Mouse (Mus musculus) kidney, embryonic 16.5 days (tissue): Measurements from ENCODE around the gene Bglap. TPM values are rescaled to one million over a fixed set of nuclear protein-coding genes. Genes with fewer than 3 reads are reported as not detected.

ENCODE experiments used
- ATAC-seq: fragments of 200-750 bp; cut with Nextera tagmentation; 2 replicates; pipeline ENCODE4 v1.8.0; 2017; ENCODE audit warnings: moderate TSS enrichment; ENCODE audit not compliant: low FRiP score, low TSS enrichment
- H3K27ac ChIP-seq: fragments of 300-500 bp; sonication (generic); 2 replicates; pipeline ENCODE4 v1.5.1; 2014; ENCODE audit warnings: low read length
- H3K27me3 ChIP-seq: fragments of 300-500 bp; sonication (generic); 2 replicates; pipeline ENCODE4 v1.6.1; 2014; ENCODE audit warnings: low read length, control low read depth, mixed read lengths; ENCODE audit not compliant: insufficient read depth
- H3K36me3 ChIP-seq: fragments of 300-500 bp; sonication (generic); 2 replicates; pipeline ENCODE4 v1.6.1; 2014; ENCODE audit warnings: low read length, control low read depth, mixed read lengths; ENCODE audit not compliant: insufficient read depth
- H3K4me1 ChIP-seq: fragments of 300-500 bp; sonication (generic); 2 replicates; pipeline ENCODE4 v1.6.1; 2014; ENCODE audit warnings: low read length, control low read depth, mixed read lengths; ENCODE audit not compliant: insufficient read depth
- H3K4me2 ChIP-seq: fragments of 300-500 bp; sonication (generic); replicated peaks from 2 replicates; pipeline ENCODE4 v1.6.1; 2014; ENCODE audit warnings: low read depth, low read length
- H3K4me3 ChIP-seq: fragments of 300-500 bp; sonication (generic); 2 replicates; pipeline ENCODE4 v1.5.1; 2014; ENCODE audit warnings: mild to moderate bottlenecking, low read length
- H3K9ac ChIP-seq: fragments of 300-500 bp; sonication (generic); replicated peaks from 2 replicates; pipeline ENCODE4 v1.6.1; 2014; ENCODE audit warnings: low read length
- H3K9me3 ChIP-seq: fragments of 300-500 bp; sonication (generic); 2 replicates; pipeline ENCODE4 v1.6.1; 2016; ENCODE audit warnings: low read length, control low read depth
- WGBS: fragments of 180-500 bp; shearing (Covaris S2); extraction: QIAGEN DNeasy Blood & Tissue Kit; methylation state at CpG from one replicate; pipeline ENCODE4 v1.1.7; 2014; 5-methylcytosine and 5-hydroxymethylcytosine counted together
- polyA plus RNA-seq: library from polyadenylated mRNA; unstranded; fragments of >200 nt; fragmentation: Nextera tagmentation; extraction: Ambion mirVana; gene quantifications from 2 replicates; pipeline ENCODE4 v1.2.1, GENCODE M21; 2015

Gene Bglap
- polyA plus RNA-seq, 1 experiment from 2014 or later: 0.56 TPM

DNA sequence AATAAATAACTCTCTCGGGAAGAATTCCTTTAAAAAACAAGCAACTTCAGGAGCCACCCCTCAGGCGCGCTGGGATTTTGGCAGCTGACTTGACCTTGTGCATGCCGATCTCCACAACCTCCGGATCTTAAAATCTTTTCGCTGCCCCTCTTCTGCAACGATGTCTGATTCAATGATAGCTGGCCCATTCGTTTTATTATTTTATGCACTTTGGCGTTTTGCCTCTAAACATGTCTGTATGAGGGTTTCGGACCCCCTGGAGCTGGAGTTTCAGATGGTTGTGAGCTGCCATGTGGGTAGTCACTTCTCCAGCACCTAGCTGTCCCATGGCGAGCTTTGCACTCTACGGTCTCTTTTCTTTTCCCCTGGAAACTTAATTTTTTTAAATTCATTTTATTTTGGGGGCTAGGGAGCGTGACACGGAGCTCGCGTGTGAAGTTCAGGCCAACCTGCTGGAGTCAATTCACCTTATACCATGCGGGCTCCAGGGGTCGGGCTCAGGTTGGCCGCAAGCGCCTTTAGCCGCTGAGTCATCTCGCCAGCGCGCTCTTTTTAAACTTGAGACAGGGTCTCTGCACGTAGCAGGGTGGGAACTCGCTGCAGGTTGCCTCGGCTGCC, 48.7 kb downstream of the Bglap start:
- under 1% methylated on average over 27 of the region's 27 CpGs for WGBS
- ATAC-seq: peak; percentile 59; the same call in 1 of the 2 replicates
- H3K4me2 ChIP-seq: peak overlapping the region; percentile 69

DNA sequence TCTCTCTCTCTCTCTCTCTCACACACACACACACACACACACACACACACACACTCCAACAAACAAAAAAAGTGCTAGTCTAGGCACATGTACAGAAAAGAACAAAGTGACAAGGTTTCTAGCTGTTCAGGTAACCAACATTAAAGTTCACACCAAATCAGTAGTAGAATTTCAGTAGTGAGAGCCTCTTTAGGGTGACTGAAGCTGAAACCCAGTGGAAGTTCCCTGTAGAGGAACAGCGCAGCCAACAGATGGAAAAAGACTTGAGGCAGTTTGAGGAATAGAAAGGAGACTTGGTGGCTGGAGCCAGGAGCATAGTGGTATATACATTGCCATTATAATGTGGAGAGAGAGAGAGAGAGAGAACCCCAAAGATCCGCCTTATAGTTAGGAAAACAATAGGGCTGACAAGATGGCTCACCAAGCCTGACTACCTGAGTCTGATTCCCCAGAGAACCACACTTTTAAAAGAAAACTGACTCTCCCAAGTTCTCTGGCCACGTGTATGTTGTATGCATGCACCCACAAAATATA, 49.3 kb downstream of the Bglap start:
- H3K27me3 ChIP-seq: no peaks in the 10 kb centered on the region
- peaks cover 28% of the 10 kb centered on the region for H3K4me1 ChIP-seq
- ATAC-seq: no peak
- H3K36me3 ChIP-seq: no peaks in the 10 kb centered on the region
- H3K27ac ChIP-seq: peak overlapping the region; percentile 97
- H3K4me3 ChIP-seq: peak overlapping the region; percentile 87
- peak overlapping the region; percentile 80 for H3K9ac ChIP-seq
- WGBS: 32% methylated on average over 3 of the region's 3 CpGs
- no peaks in the 10 kb centered on the region for H3K9me3 ChIP-seq
- H3K4me2 ChIP-seq: peak overlapping the region; percentile 69

More for the DNA sequence above, 48.7 kb downstream of the Bglap start:
- Histone ChIP-seq H3K27me3 (no peaks in the 10 kb centered on the region), H3K9ac (peak overlapping the region; percentile 80), H3K4me1 (peaks cover 28% of the 10 kb centered on the region), H3K4me3 (peak overlapping the region; percentile 87), H3K36me3 (no peaks in the 10 kb centered on the region), H3K9me3 (no peaks in the 10 kb centered on the region), H3K27ac (peak overlapping the region; percentile 97)

DNA sequence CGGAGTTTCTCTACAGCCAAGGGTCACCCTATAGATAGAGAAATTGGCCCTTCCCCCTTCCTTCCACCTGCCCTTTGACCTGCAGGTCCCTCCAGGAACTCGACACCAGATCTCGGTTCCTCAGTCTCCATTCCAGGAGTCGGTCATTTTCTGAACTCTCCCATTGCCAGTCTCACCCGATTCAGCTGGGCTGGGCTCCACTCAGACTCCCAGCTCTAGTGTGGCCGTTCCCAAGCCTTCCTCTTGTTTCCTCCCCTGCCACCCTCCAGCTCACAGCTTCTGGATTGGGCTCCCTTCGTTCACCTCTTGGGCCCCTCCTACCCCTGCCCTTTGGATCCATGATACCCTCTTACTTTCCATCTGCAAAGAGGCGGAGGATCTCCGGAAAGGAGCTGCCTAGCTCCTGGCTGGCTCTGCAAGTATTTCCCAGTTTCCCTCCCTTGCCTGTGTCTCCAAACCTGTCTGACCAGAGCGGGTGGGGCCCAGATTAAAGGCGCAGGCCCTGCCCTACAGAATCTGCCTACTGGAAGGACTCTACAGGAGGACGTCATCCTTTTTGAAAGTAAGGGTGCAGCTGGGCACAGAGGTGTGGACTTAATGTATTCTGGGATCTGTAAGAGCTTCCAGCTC, 50.1 kb downstream of the Bglap start:
- no peaks in the 10 kb centered on the region for H3K27me3 ChIP-seq
- H3K9ac ChIP-seq: peak overlapping the region; percentile 60
- peak overlapping the region; percentile 69 for H3K4me2 ChIP-seq
- H3K4me3 ChIP-seq: peak overlapping the region; percentile 27
- WGBS: 40% methylated on average over 12 of the region's 12 CpGs
- H3K9me3 ChIP-seq: no peaks in the 10 kb centered on the region
- H3K27ac ChIP-seq: peak overlapping the region; percentile 52; the same call in 1 of the 2 replicates
- no peak for ATAC-seq
- no peaks in the 10 kb centered on the region for H3K36me3 ChIP-seq
- peaks cover 28% of the 10 kb centered on the region for H3K4me1 ChIP-seq

Other genes starting within 250 kb of the Bglap start
- gene Mef2d, start 242.1 kb downstream of the Bglap start, polyA plus RNA-seq: 16.9 and 20.2 TPM in 2 replicates
- 11.5 and 13.5 TPM in 2 replicates for gene Rhbg, start 129.8 kb downstream of the Bglap start, polyA plus RNA-seq
- gene Gm38392, start 97.3 kb downstream of the Bglap start, polyA plus RNA-seq: 0.15 and 2.2 TPM in 2 replicates
- 12.3 and 15.3 TPM in 2 replicates for gene Tsacc, start 87.5 kb downstream of the Bglap start, polyA plus RNA-seq
- 575 and 599 TPM in 2 replicates for gene Cct3, start 87.3 kb downstream of the Bglap start, polyA plus RNA-seq
- 273 and 278 TPM in 2 replicates for gene Glmp, start 59.4 kb downstream of the Bglap start, polyA plus RNA-seq
- 7.8 and 7.9 TPM in 2 replicates for gene Tmem79, start 48.3 kb downstream of the Bglap start, polyA plus RNA-seq
- 54.7 and 61.8 TPM in 2 replicates for gene Smg5, start 48.2 kb downstream of the Bglap start, polyA plus RNA-seq
- 19.1 and 22.1 TPM in 2 replicates for gene Paqr6, start 19.9 kb downstream of the Bglap start, polyA plus RNA-seq
- gene Bglap3, start 11.7 kb downstream of the Bglap start, polyA plus RNA-seq: 0.22 and 0.71 TPM in 2 replicates
- not detected in 2 replicates for gene Bglap2, start 5.8 kb downstream of the Bglap start, polyA plus RNA-seq
- 144 and 152 TPM in 2 replicates for gene Pmf1, start 25.9 kb upstream of the Bglap start, polyA plus RNA-seq
- gene Slc25a44, start 40.7 kb upstream of the Bglap start, polyA plus RNA-seq: 21.7 and 22.2 TPM in 2 replicates
- gene Sema4a, start 76.7 kb upstream of the Bglap start, polyA plus RNA-seq: 19.6 and 25.3 TPM in 2 replicates
- gene Lmna, start 125.5 kb upstream of the Bglap start, polyA plus RNA-seq: 89.9 and 100 TPM in 2 replicates
- 18.6 and 20.7 TPM in 2 replicates for gene Mex3a, start 147.9 kb upstream of the Bglap start, polyA plus RNA-seq
- 17.3 and 23.9 TPM in 2 replicates for gene Rab25, start 163.8 kb upstream of the Bglap start, polyA plus RNA-seq
- 189 and 207 TPM in 2 replicates for gene Lamtor2, start 168.6 kb upstream of the Bglap start, polyA plus RNA-seq
- gene Ubqln4, start 169.3 kb upstream of the Bglap start, polyA plus RNA-seq: 52.7 and 57.8 TPM in 2 replicates
- 269 and 323 TPM in 2 replicates for gene Ssr2, start 191.4 kb upstream of the Bglap start, polyA plus RNA-seq
- 103 and 119 TPM in 2 replicates for gene Arhgef2, start 221.5 kb upstream of the Bglap start, polyA plus RNA-seq